Comparison of ENCODE assay signal across 16 mouse cellular contexts in the genomic region with DNA sequence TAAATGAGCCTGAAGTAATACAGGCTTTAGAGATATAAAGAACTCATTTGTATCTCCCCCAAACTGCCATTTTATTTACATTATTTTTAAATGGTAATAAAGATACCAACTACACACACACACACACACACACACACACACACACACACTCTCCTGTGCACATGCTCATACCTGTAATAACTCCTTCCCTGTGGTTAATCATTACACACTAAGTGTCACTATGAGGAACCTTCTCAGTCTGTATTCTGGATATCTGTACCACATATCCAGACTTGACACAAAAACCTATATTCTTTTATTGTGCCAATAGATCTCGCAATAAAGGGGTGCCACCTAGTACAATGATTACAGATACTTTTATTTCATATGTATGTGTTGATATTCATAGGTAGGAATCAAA.
"Had no signal": no experiment of that assay in that cellular context is flagged by ENCODE, and none has a peak within 500 bp of the region (broad histone marks: within the 10 kb centered on the region; RNA-seq: fewer than 3 reads in every experiment).

No protein-coding gene starts in this region.

- H3K4me1 ChIP-seq: neural tube, embryonic 13.5 days; neural tube, embryonic 15.5 days; stomach, embryonic 15.5 days had no signal

- H3K27me3 ChIP-seq: neural tube, embryonic 13.5 days; neural tube, embryonic 15.5 days; stomach, embryonic 15.5 days had no signal

- DNase-seq: retina, postnatal 1 day; right cerebral cortex, adult 18-20 months; right cerebral cortex, postnatal 14 days; right cerebral cortex, postnatal 25 days; right cerebral cortex, postnatal 4 days; spleen, adult 18-20 months; thymus, adult 18-20 months; thymus, adult 2 months; thymus, postnatal 14 days; thymus, postnatal 25 days; thymus, postnatal 36 days; thymus, postnatal 4 days had no signal

- H3K9ac ChIP-seq: neural tube, embryonic 13.5 days; neural tube, embryonic 15.5 days; stomach, embryonic 15.5 days had no signal

- H3K27ac ChIP-seq: neural tube, embryonic 13.5 days; neural tube, embryonic 15.5 days; stomach, embryonic 15.5 days; stomach, postnatal 0 days had no signal

- H3K9me3 ChIP-seq: neural tube, embryonic 13.5 days; neural tube, embryonic 15.5 days; stomach, embryonic 15.5 days had no signal

- H3K36me3 ChIP-seq: neural tube, embryonic 15.5 days; stomach, embryonic 15.5 days had no signal

- H3K4me2 ChIP-seq: neural tube, embryonic 13.5 days; neural tube, embryonic 15.5 days; stomach, embryonic 15.5 days had no signal

- H3K4me3 ChIP-seq: neural tube, embryonic 13.5 days; neural tube, embryonic 15.5 days; stomach, embryonic 15.5 days had no signal
